Mouse (Mus musculus): ENCODE data around the gene Nell2. TPM values are rescaled to one million over a fixed set of nuclear protein-coding genes. Genes with fewer than 3 reads are reported as not detected.

The Nell2 gene
- polyA plus RNA-seq, 1 experiment from 2014 or later: 192 TPM

DNA sequence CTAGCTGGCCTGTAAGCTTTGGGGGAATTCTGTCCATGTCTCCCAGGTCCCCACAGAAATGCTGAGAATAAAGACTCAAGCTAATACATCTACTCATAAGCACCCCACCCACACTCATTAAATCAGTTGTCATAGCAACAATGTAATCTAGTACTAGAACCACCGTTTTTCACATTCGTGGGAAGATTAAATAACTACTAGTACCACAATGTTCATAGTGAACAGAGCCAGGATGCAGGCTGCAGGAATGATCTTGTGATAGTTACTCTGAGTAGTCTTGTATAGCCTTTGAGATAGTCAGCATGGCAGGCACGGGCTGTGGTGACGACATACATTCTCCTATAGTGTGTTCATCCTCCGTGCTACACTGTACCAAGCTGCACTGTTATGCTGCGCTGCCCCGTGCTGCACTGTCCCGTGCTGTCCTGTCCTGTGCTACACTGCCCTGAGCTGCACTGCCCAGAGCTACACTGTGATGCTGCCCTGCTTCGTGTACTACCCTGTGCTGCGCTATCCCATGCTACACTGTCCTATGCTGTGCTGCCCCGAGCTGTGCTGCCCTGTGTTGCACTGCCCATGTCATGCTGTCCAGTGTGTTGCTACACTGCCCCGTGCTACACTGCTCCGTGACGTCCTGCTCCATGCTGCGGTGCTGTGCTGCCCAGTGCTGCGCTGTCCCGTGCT lies 392.3 kb downstream of the Nell2 start:
- Histone ChIP-seq H3K9ac (no peak overlapping the region), H3K4me2 (replicated peaks) (no peak overlapping the region), H3K27me3 (ENCODE audit: control insufficient read depth, insufficient read depth, low read length) (no peaks in the 10 kb centered on the region), H3K4me3 (replicated peaks; ENCODE audit: low read length) (no peak overlapping the region), H3K4me1 (replicated peaks; ENCODE audit: control insufficient read depth, insufficient read depth, low read length) (0 out of 2 replicates have a peak, but pooled peaks cover 9% of the 10 kb centered on the region), H3K9me3 (ENCODE audit: control insufficient read depth, low read length) (no peaks in the 10 kb centered on the region), H3K27ac (no peak overlapping the region), H3K36me3 (replicated peaks; ENCODE audit: control insufficient read depth, insufficient read depth) (no peaks in the 10 kb centered on the region)
- ATAC-seq (ENCODE audit: low FRiP score): peak; percentile 43; the same call in 1 of the 2 replicates
- DNase-seq (ENCODE audit: low spot score): no peak
- 91% methylated on average over 17 of the region's 17 CpGs for WGBS

DNA sequence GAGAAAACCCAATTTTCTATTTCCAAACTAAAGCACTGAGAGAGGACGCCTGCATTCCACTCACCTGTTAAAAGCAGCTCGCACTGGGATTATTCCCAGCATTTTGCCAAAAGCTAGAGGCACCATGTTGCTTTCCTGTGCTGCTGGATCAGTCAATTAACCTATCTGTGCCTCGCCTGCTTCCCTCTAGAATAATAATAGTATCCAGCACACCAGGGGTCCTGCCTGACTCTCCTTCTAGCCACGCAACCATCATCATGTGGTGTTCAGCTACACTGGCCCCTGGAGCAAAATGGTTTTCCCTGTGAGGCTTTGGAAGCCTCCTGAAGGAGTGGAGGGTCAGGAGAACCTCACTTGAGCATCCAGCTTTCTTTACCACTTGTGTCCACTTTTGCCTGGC lies 397.0 kb downstream of the Nell2 start:
- Histone ChIP-seq H3K4me2 (replicated peaks) (no peak overlapping the region), H3K4me1 (replicated peaks; ENCODE audit: control insufficient read depth, insufficient read depth, low read length) (0 out of 2 replicates have a peak, but pooled peaks cover 1% of the 10 kb centered on the region), H3K27ac (no peak overlapping the region), H3K27me3 (ENCODE audit: control insufficient read depth, insufficient read depth, low read length) (no peaks in the 10 kb centered on the region), H3K9me3 (ENCODE audit: control insufficient read depth, low read length) (no peaks in the 10 kb centered on the region), H3K9ac (no peak overlapping the region), H3K36me3 (replicated peaks; ENCODE audit: control insufficient read depth, insufficient read depth) (no peaks in the 10 kb centered on the region), H3K4me3 (replicated peaks; ENCODE audit: low read length) (no peak overlapping the region)
- ATAC-seq (ENCODE audit: low FRiP score) (no peak), DNase-seq (ENCODE audit: low spot score) (no peak)
- WGBS: 64% methylated on average over 4 of the region's 4 CpGs

DNA sequence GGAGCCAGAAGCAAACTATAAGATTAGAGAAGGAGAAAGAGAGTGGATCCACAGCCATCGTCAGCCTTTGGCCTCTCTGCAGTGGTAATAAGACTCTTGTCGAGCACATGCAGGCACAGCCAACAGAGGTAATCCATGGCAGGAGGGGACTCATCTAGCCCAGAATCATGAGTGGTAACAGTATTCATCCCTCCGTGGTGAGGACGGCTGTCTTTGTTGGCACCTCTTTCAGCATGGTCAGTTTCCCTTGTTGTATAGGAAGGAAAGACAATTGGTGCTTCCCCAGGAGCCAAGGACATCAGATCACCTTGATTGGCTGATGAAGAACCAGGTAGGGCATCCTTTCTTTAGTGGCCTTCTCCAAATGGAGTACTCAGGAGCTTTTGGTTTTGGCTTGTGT lies 419.7 kb downstream of the Nell2 start:
- 81% methylated on average over 4 of the region's 4 CpGs for WGBS
- no peak overlapping the region for H3K27ac ChIP-seq
- H3K36me3 ChIP-seq (replicated peaks; ENCODE audit: control insufficient read depth, insufficient read depth): no peaks in the 10 kb centered on the region
- H3K9me3 ChIP-seq (ENCODE audit: control insufficient read depth, low read length): no peaks in the 10 kb centered on the region
- ATAC-seq (ENCODE audit: low FRiP score) (no peak), DNase-seq (ENCODE audit: low spot score) (no peak)
- H3K27me3 ChIP-seq (ENCODE audit: control insufficient read depth, insufficient read depth, low read length): no peaks in the 10 kb centered on the region
- no peak overlapping the region for H3K9ac ChIP-seq
- no peak overlapping the region for H3K4me3 ChIP-seq (replicated peaks; ENCODE audit: low read length)
- H3K4me1 ChIP-seq (replicated peaks; ENCODE audit: control insufficient read depth, insufficient read depth, low read length): 0 out of 2 replicates have a peak, but pooled peaks cover 9% of the 10 kb centered on the region
- H3K4me2 ChIP-seq (replicated peaks): no peak overlapping the region

DNA sequence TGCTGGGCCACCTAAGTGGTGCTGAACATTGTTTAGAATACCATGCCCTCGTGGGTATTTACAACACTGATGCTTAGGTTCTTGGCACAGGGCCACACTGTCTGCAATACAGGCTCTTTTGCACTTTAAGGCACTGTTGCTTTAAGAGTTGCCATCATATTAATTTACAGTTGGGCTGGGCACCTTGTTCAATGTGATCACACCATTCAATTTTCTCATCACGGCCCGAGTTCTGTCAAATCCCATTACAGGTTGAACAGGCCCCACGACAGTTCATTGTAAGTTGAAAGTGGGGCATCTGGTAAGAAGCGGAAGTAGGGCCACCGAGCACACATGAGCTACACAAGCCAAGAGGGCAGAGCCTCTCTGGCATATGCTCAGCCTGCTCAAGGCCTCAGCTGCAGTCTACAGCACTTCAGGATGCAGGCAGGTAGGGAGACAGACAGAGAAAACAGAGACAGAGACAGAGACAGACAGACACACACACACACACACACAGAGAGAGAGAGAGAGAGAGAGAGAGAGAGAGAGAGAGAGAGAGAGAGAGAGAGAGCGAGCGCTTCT lies 421.0 kb downstream of the Nell2 start:
- no peak for ATAC-seq (ENCODE audit: low FRiP score)
- H3K4me2 ChIP-seq (replicated peaks): no peak overlapping the region
- H3K36me3 ChIP-seq (replicated peaks; ENCODE audit: control insufficient read depth, insufficient read depth): no peaks in the 10 kb centered on the region
- H3K4me1 ChIP-seq (replicated peaks; ENCODE audit: control insufficient read depth, insufficient read depth, low read length): 0 out of 2 replicates have a peak, but pooled peaks cover 9% of the 10 kb centered on the region
- 61% methylated on average over 8 of the region's 8 CpGs for WGBS
- no peak overlapping the region for H3K9ac ChIP-seq
- DNase-seq (ENCODE audit: low spot score): no peak
- H3K27ac ChIP-seq: no peak overlapping the region
- no peak overlapping the region for H3K4me3 ChIP-seq (replicated peaks; ENCODE audit: low read length)
- no peaks in the 10 kb centered on the region for H3K27me3 ChIP-seq (ENCODE audit: control insufficient read depth, insufficient read depth, low read length)
- no peaks in the 10 kb centered on the region for H3K9me3 ChIP-seq (ENCODE audit: control insufficient read depth, low read length)

DNA sequence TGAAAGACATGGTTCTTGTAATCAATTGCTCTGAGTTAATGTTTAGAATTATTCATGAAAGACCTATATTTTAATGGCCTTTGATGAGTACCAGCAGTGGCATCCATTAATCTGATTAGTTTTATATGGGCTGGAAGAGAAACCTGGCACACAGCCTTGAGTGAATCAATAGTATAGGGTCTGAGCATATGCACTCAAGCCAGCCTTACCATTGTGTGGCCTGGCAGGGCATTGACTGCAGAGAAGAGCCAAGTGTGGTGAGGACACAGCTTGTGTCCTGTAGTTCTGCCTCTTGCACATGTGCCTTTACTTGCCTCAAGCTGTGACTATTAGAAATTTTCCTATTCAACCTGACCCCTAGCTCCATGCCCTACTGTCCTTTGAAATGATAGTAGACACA lies 426.8 kb downstream of the Nell2 start:
- no peak for ATAC-seq (ENCODE audit: low FRiP score)

DNA sequence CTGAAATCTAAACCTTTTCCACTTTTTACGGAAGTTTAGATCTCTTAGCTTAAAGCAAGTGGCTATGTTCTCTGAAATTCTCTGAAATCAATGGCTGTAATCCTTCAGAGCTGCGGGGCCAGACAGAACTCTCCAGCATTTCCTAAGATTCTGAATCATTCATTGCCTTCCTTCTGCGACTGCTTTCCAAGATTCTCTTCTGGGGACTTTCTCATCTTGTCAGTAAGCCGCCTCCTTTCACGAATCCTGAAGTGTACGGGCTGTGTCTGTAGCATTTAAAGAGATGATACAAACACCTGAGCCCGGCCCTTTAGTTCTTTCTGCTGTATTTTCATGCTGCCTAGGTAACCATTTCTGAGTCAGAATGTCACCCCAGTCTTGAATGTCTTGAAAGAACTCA lies 428.2 kb downstream of the Nell2 start:
- H3K9me3 ChIP-seq (ENCODE audit: control insufficient read depth, low read length): no peaks in the 10 kb centered on the region
- DNase-seq (ENCODE audit: low spot score): no peak
- H3K27ac ChIP-seq: no peak overlapping the region
- 0 out of 2 replicates have a peak, but pooled peaks cover 4% of the 10 kb centered on the region for H3K4me1 ChIP-seq (replicated peaks; ENCODE audit: control insufficient read depth, insufficient read depth, low read length)
- no peak for ATAC-seq (ENCODE audit: low FRiP score)
- no peak overlapping the region for H3K4me2 ChIP-seq (replicated peaks)
- no peaks in the 10 kb centered on the region for H3K27me3 ChIP-seq (ENCODE audit: control insufficient read depth, insufficient read depth, low read length)
- 91% methylated on average over 7 of the region's 7 CpGs for WGBS
- H3K36me3 ChIP-seq (replicated peaks; ENCODE audit: control insufficient read depth, insufficient read depth): no peaks in the 10 kb centered on the region
- H3K9ac ChIP-seq: no peak overlapping the region
- no peak overlapping the region for H3K4me3 ChIP-seq (replicated peaks; ENCODE audit: low read length)

More for the DNA sequence above, 426.8 kb downstream of the Nell2 start:
- H3K9ac ChIP-seq: no peak overlapping the region
- H3K4me1 ChIP-seq (replicated peaks; ENCODE audit: control insufficient read depth, insufficient read depth, low read length): 0 out of 2 replicates have a peak, but pooled peaks cover 4% of the 10 kb centered on the region
- no peak for DNase-seq (ENCODE audit: low spot score)
- H3K4me2 ChIP-seq (replicated peaks): no peak overlapping the region
- H3K9me3 ChIP-seq (ENCODE audit: control insufficient read depth, low read length): no peaks in the 10 kb centered on the region
- H3K36me3 ChIP-seq (replicated peaks; ENCODE audit: control insufficient read depth, insufficient read depth): no peaks in the 10 kb centered on the region
- H3K4me3 ChIP-seq (replicated peaks; ENCODE audit: low read length): no peak overlapping the region
- H3K27me3 ChIP-seq (ENCODE audit: control insufficient read depth, insufficient read depth, low read length): no peaks in the 10 kb centered on the region
- H3K27ac ChIP-seq: no peak overlapping the region

DNA sequence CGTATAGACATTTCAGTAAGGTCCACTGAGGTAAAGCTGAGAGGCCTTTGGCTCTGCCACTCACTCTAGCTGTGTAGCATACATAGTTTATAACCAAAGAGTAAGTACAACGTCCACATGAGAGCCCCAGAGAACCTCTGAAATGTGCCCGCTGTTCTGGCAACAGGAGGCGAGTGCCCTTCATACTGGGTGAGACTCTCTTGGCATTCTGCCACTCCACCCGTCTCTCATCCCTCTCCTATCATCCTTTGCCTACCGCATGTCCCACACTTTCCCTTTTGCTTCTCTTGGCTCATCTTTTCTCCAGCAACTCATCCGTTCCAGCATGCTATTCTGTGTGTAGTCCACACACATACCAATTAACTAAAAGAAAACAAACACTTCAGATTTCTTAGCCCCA lies 442.4 kb downstream of the Nell2 start:
- no peak for DNase-seq (ENCODE audit: low spot score)
- H3K9me3 ChIP-seq (ENCODE audit: control insufficient read depth, low read length): no peaks in the 10 kb centered on the region
- peaks cover 17% of the 10 kb centered on the region for H3K4me1 ChIP-seq (replicated peaks; ENCODE audit: control insufficient read depth, insufficient read depth, low read length)
- H3K36me3 ChIP-seq (replicated peaks; ENCODE audit: control insufficient read depth, insufficient read depth): no peaks in the 10 kb centered on the region
- no peak for ATAC-seq (ENCODE audit: low FRiP score)
- no peak overlapping the region for H3K9ac ChIP-seq
- no peaks in the 10 kb centered on the region for H3K27me3 ChIP-seq (ENCODE audit: control insufficient read depth, insufficient read depth, low read length)
- no peak overlapping the region for H3K4me2 ChIP-seq (replicated peaks)
- no peak overlapping the region for H3K27ac ChIP-seq
- no peak overlapping the region for H3K4me3 ChIP-seq (replicated peaks; ENCODE audit: low read length)
- WGBS: 84% methylated on average over 7 of the region's 7 CpGs

DNA sequence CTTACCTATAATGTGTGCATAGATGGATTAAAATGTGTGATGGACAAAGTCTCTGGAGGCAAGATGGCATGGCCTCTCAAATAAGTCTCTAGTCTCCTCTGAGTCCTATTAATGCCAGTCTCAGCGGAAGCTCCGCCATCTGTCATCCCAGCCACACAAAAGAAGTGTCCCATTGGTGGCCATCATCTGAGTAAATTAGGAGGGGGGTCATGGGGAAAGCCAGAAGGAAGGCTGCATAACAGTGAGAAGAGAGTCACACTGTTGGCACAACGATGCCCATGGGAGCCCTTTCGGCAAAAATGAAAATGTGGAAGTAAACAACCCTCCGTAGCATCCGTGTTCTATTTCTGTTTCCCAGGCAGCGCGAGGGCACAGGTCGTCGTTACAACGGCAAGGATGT lies 446.7 kb downstream of the Nell2 start:
- H3K27ac ChIP-seq: peak overlapping the region; percentile 43
- no peaks in the 10 kb centered on the region for H3K36me3 ChIP-seq (replicated peaks; ENCODE audit: control insufficient read depth, insufficient read depth)
- H3K4me3 ChIP-seq (replicated peaks; ENCODE audit: low read length): no peak overlapping the region
- H3K9me3 ChIP-seq (ENCODE audit: control insufficient read depth, low read length): 0 out of 2 replicates have a peak, but pooled peaks cover 4% of the 10 kb centered on the region
- H3K4me1 ChIP-seq (replicated peaks; ENCODE audit: control insufficient read depth, insufficient read depth, low read length): peaks cover 18% of the 10 kb centered on the region
- peak; percentile 45 for DNase-seq (ENCODE audit: low spot score)
- ATAC-seq (ENCODE audit: low FRiP score): no peak
- WGBS: 36% methylated on average over 11 of the region's 11 CpGs
- H3K9ac ChIP-seq: no peak overlapping the region
- no peaks in the 10 kb centered on the region for H3K27me3 ChIP-seq (ENCODE audit: control insufficient read depth, insufficient read depth, low read length)
- peak overlapping the region; percentile 31 for H3K4me2 ChIP-seq (replicated peaks)

DNA sequence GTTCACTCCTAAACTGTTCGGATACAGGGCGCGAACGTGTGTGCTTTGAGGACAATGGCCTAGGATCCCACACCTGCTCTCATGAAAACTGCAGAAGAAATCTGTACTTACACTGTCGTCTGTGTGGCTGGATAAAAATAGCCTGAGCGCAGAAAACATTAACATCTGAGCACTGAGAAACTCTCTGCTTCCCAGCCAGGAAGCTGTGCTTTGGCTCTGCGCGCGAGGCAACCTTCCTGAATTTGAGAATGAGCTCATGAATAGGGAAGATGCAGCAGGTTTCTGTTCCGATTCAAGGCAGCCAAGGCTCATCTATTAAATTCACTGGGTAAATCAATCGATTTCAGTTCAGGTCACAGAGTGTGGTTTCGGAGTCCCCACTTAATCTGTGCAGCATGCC lies 453.0 kb downstream of the Nell2 start:
- Histone ChIP-seq H3K9ac (no peak overlapping the region), H3K4me3 (replicated peaks; ENCODE audit: low read length) (no peak overlapping the region), H3K4me2 (replicated peaks) (no peak overlapping the region), H3K4me1 (replicated peaks; ENCODE audit: control insufficient read depth, insufficient read depth, low read length) (peaks cover 5% of the 10 kb centered on the region; the same call in 1 of the 2 replicates), H3K36me3 (replicated peaks; ENCODE audit: control insufficient read depth, insufficient read depth) (no peaks in the 10 kb centered on the region), H3K27me3 (ENCODE audit: control insufficient read depth, insufficient read depth, low read length) (no peaks in the 10 kb centered on the region), H3K27ac (no peak overlapping the region; the same call in 1 of the 2 replicates), H3K9me3 (ENCODE audit: control insufficient read depth, low read length) (0 out of 2 replicates have a peak, but pooled peaks cover 4% of the 10 kb centered on the region)
- no peak for ATAC-seq (ENCODE audit: low FRiP score)
- no peak for DNase-seq (ENCODE audit: low spot score)
- WGBS: 57% methylated on average over 12 of the region's 12 CpGs
